Mouse (Mus musculus): ENCODE measurements around the gene Flot2. TPM values are rescaled to one million over a fixed set of nuclear protein-coding genes. Genes with fewer than 3 reads are reported as not detected.

Gene Flot2
- polyA plus RNA-seq, 1 experiment: 33.9 TPM

GRCm38 (mm10) chr11:78059833-78060757 is 22.4 kb downstream of the Flot2 start:
- 29% methylated on average over 9 of the region's 9 CpGs for WGBS
- no peak for DNase-seq (ENCODE audit: low read depth, low spot score)

GRCm38 (mm10) chr11:78062563-78062962 is 24.8 kb downstream of the Flot2 start:
- WGBS: 76% methylated on average over 1 of the region's 1 CpGs
- DNase-seq (ENCODE audit: low read depth, low spot score): no peak

GRCm38 (mm10) chr11:78065906-78066305 is 28.2 kb downstream of the Flot2 start:
- no peak for DNase-seq (ENCODE audit: low read depth, low spot score)
- 45% methylated on average over 2 of the region's 2 CpGs for WGBS

- no peak for DNase-seq (ENCODE audit: low read depth, low spot score)
- WGBS: 77% methylated on average over 2 of the region's 2 CpGs
These were observed 28.9 kb downstream of the Flot2 start for GRCm38 (mm10) chr11:78066641-78067040.

GRCm38 (mm10) chr11:78067566-78067965 is 29.8 kb downstream of the Flot2 start:
- WGBS: 38% methylated on average over 5 of the region's 5 CpGs
- no peak for DNase-seq (ENCODE audit: low read depth, low spot score)

GRCm38 (mm10) chr11:78069130-78069529 is 31.4 kb downstream of the Flot2 start:
- no peak for DNase-seq (ENCODE audit: low read depth, low spot score)
- WGBS: 78% methylated on average over 5 of the region's 5 CpGs

GRCm38 (mm10) chr11:78069646-78070045 is 31.9 kb downstream of the Flot2 start:
- 85% methylated on average over 6 of the region's 6 CpGs for WGBS
- no peak for DNase-seq (ENCODE audit: low read depth, low spot score)

- 86% methylated on average over 5 of the region's 5 CpGs for WGBS
- DNase-seq (ENCODE audit: low read depth, low spot score): no peak
These were observed 34.2 kb downstream of the Flot2 start for GRCm38 (mm10) chr11:78071938-78072337.

- WGBS: 27% methylated on average over 6 of the region's 6 CpGs
- DNase-seq (ENCODE audit: low read depth, low spot score): no peak
These were observed 34.8 kb downstream of the Flot2 start for GRCm38 (mm10) chr11:78072425-78073130.

GRCm38 (mm10) chr11:78073577-78074276 is 36.0 kb downstream of the Flot2 start:
- WGBS: 92% methylated on average over 9 of the region's 9 CpGs
- no peak for DNase-seq (ENCODE audit: low read depth, low spot score)

- 87% methylated on average over 2 of the region's 2 CpGs for WGBS
- DNase-seq (ENCODE audit: low read depth, low spot score): no peak
These were observed 36.5 kb downstream of the Flot2 start for GRCm38 (mm10) chr11:78074277-78074652.

GRCm38 (mm10) chr11:78074666-78075065 is 36.9 kb downstream of the Flot2 start:
- 89% methylated on average over 4 of the region's 4 CpGs for WGBS
- DNase-seq (ENCODE audit: low read depth, low spot score): no peak

GRCm38 (mm10) chr11:78079961-78080921 is 42.5 kb downstream of the Flot2 start, which contains the start of gene Eral1:
Gene Eral1, minus strand, starts transcription at chr11:78080383.
- DNase-seq (ENCODE audit: low read depth, low spot score): peak; percentile 72
- WGBS: under 1% methylated on average over 42 of the region's 42 CpGs

GRCm38 (mm10) chr11:78083595-78083994 is 45.9 kb downstream of the Flot2 start:
- 8% methylated on average over 1 of the region's 1 CpGs for WGBS
- no peak for DNase-seq (ENCODE audit: low read depth, low spot score)

- 61% methylated on average over 4 of the region's 4 CpGs for WGBS
- DNase-seq (ENCODE audit: low read depth, low spot score): no peak
These were observed 49.3 kb downstream of the Flot2 start for GRCm38 (mm10) chr11:78086925-78087479.

GRCm38 (mm10) chr11:78087756-78088281 is 50.1 kb downstream of the Flot2 start:
- 70% methylated on average over 5 of the region's 5 CpGs for WGBS
- DNase-seq (ENCODE audit: low read depth, low spot score): no peak

- 38% methylated on average over 11 of the region's 11 CpGs for WGBS
- DNase-seq (ENCODE audit: low read depth, low spot score): no peak
These were observed 56.4 kb downstream of the Flot2 start for GRCm38 (mm10) chr11:78094137-78094503.

GRCm38 (mm10) chr11:78094504-78095143 is 56.9 kb downstream of the Flot2 start, which contains the start of gene Fam222b:
Gene Fam222b, plus strand, starts transcription at chr11:78094660.
- under 1% methylated on average over 38 of the region's 38 CpGs for WGBS
- DNase-seq (ENCODE audit: low read depth, low spot score): peak; percentile 57
